Mouse (Mus musculus) stomach, adult 2 months (tissue): ENCODE measurements around the gene DXBay18. TPM values are rescaled to one million over a fixed set of nuclear protein-coding genes. Genes with fewer than 3 reads are reported as not detected.

Experiments used
- polyA plus RNA-seq: library from polyadenylated mRNA; depleted of rRNA; stranded (reverse); fragments of >200 nt; gene quantifications from 2 replicates; pipeline ENCODE4 v1.2.3, GENCODE M21; 2012; rRNA removed

DXBay18 gene
- not detected in 2 replicates for polyA plus RNA-seq

GRCm38 (mm10) chrX:73149350-73149749, at the start of gene DXBay18:
DXBay18 (minus strand) TSS chrX:73149450.

GRCm38 (mm10) chrX:73191934-73192333, 42.7 kb upstream of the DXBay18 start, which contains the start of gene Xlr3b:
Xlr3b (plus strand) TSS chrX:73192207.

GRCm38 (mm10) chrX:73176889-73177288, 27.6 kb upstream of the DXBay18 start, which contains the start of gene Spin2d:
Spin2d (minus strand) TSS chrX:73176989.

GRCm38 (mm10) chrX:73148496-73148895, 754 bp downstream of the DXBay18 start, which contains the start of gene Xlr5b:
Xlr5b (plus strand) TSS chrX:73148796.

GRCm38 (mm10) chrX:73116747-73117146, 32.5 kb downstream of the DXBay18 start, which contains the start of gene Gm14685:
Gm14685 (plus strand) TSS chrX:73117047.

DNA sequence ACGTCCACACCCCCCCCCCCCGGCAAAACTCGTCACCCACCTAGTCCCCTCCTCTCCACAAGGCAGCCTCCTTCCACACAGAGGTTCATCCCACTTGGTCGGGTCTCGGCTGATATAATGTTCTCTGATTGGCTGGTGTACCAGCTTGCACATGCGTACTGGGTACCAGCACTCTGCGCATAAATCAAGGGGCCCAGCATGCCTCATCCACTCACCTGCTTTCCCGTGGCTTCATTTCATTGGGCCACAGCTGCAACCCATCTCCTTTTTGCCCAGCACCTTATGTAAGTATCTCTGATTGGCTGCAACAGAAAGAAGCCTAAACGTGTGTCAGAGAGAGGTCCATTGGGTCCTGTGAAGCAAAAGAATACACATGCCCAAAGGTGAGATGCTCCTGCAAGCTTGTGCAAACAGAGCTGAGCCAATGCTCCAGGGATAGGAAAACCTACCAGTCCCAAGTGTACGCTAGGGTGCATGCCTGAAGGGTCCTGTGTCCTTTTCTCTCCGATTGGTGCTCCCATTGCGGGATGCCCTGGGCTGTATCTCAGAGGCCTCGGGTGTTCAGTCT, 52.2 kb downstream of the DXBay18 start, which contains the start of gene Xlr3a:
TSS of gene Xlr3a (minus strand) at position 155 of the 568 bp plus-strand sequence.

Other genes starting within 250 kb of the DXBay18 start
- gene Cetn2, start 231.0 kb downstream of the DXBay18 start, polyA plus RNA-seq = 0.41 and 0.56 TPM in 2 replicates
- 3.7 and 5.7 TPM in 2 replicates for gene Nsdhl, start 230.9 kb downstream of the DXBay18 start, polyA plus RNA-seq
- 1.2 and 1.7 TPM in 2 replicates for gene Zfp185, start 162.1 kb downstream of the DXBay18 start, polyA plus RNA-seq
- gene Pnma5, start 112.3 kb downstream of the DXBay18 start, polyA plus RNA-seq = not detected in 2 replicates
- gene Pnma3, start 84.7 kb downstream of the DXBay18 start, polyA plus RNA-seq = not detected in 2 replicates
- gene Xlr4a, start 67.0 kb downstream of the DXBay18 start, polyA plus RNA-seq = not detected in 2 replicates
- gene Xlr3a, start 52.4 kb downstream of the DXBay18 start, polyA plus RNA-seq = 0.29 and 1.0 TPM in 2 replicates
- 0.02 TPM in 1 of 2 replicates, not detected in the other for gene Gm14685, start 32.4 kb downstream of the DXBay18 start, polyA plus RNA-seq
- not detected in 2 replicates for gene Xlr5b, start 654 bp downstream of the DXBay18 start, polyA plus RNA-seq
- gene Spin2d, start 27.5 kb upstream of the DXBay18 start, polyA plus RNA-seq = not detected in 2 replicates
- 0.06 TPM in 1 of 2 replicates, not detected in the other for gene Xlr3b, start 42.8 kb upstream of the DXBay18 start, polyA plus RNA-seq
- not detected in 2 replicates for gene Xlr4b, start 64.9 kb upstream of the DXBay18 start, polyA plus RNA-seq
- gene F8a, start 78.8 kb upstream of the DXBay18 start, polyA plus RNA-seq = 20.4 and 37.1 TPM in 2 replicates
- gene Xlr4c, start 93.7 kb upstream of the DXBay18 start, polyA plus RNA-seq = not detected in 2 replicates
- gene Xlr3c, start 115.9 kb upstream of the DXBay18 start, polyA plus RNA-seq = not detected in 2 replicates
- not detected in 2 replicates for gene Xlr5a, start 143.5 kb upstream of the DXBay18 start, polyA plus RNA-seq
- not detected in 2 replicates for gene Xlr5c, start 143.5 kb upstream of the DXBay18 start, polyA plus RNA-seq
- not detected in 2 replicates for gene Gm45015, start 187.4 kb upstream of the DXBay18 start, polyA plus RNA-seq
- 2.1 and 2.9 TPM in 2 replicates for gene Zfp275, start 193.2 kb upstream of the DXBay18 start, polyA plus RNA-seq
- gene Gm18336, start 249.3 kb upstream of the DXBay18 start, polyA plus RNA-seq = not detected in 2 replicates